Mouse (Mus musculus): Measurements from ENCODE around the gene C1qc. TPM values are rescaled to one million over a fixed set of nuclear protein-coding genes. Genes with fewer than 3 reads are reported as not detected.

C1qc gene
- polyA plus RNA-seq, 1 experiment from 2014 or later = 21.9 TPM

- H3K27me3 ChIP-seq (ENCODE audit: control insufficient read depth, insufficient read depth, low read depth, low read length) = peaks cover 17% of the 10 kb centered on the region
- WGBS = 60% methylated on average over 7 of the region's 7 CpGs
These were observed 6.3 kb upstream of the C1qc start for GRCm38 (mm10) chr4:136899154-136899553.

GRCm38 (mm10) chr4:136898637-136899036, 5.8 kb upstream of the C1qc start, which contains the start of gene C1qa:
Gene C1qa, minus strand, starts transcription at chr4:136898803.
- ATAC-seq (ENCODE audit: low read depth) = no peak
- no peaks in the 10 kb centered on the region for H3K4me1 ChIP-seq (replicated peaks; ENCODE audit: control insufficient read depth, insufficient read depth, low read length)
- H3K4me3 ChIP-seq (ENCODE audit: low read length) = no peak within 1 kb of the TSS
- 67% methylated on average over 9 of the region's 9 CpGs for WGBS
- H3K27ac ChIP-seq (ENCODE audit: low read length) = no peak within 1 kb of the TSS
- no peak within 1 kb of the TSS for H3K9ac ChIP-seq (ENCODE audit: low read length)
- H3K36me3 ChIP-seq (ENCODE audit: control insufficient read depth, insufficient read depth, low read length) = no peaks in the 10 kb centered on the region
- peaks cover 13% of the 10 kb centered on the region for H3K27me3 ChIP-seq (ENCODE audit: control insufficient read depth, insufficient read depth, low read depth, low read length)
- no peaks in the 10 kb centered on the region for H3K9me3 ChIP-seq (ENCODE audit: control insufficient read depth, low read length)
- no peak within 1 kb of the TSS for H3K4me2 ChIP-seq (ENCODE audit: low read depth, low read length)

More at GRCm38 (mm10) chr4:136899154-136899553, 6.3 kb upstream of the C1qc start:
- H3K9ac ChIP-seq (ENCODE audit: low read length) = no peak overlapping the region
- H3K9me3 ChIP-seq (ENCODE audit: control insufficient read depth, low read length) = no peaks in the 10 kb centered on the region
- no peaks in the 10 kb centered on the region for H3K4me1 ChIP-seq (replicated peaks; ENCODE audit: control insufficient read depth, insufficient read depth, low read length)
- no peaks in the 10 kb centered on the region for H3K36me3 ChIP-seq (ENCODE audit: control insufficient read depth, insufficient read depth, low read length)
- no peak overlapping the region for H3K4me2 ChIP-seq (ENCODE audit: low read depth, low read length)
- ATAC-seq (ENCODE audit: low read depth) = no peak
- H3K27ac ChIP-seq (ENCODE audit: low read length) = no peak overlapping the region
- no peak overlapping the region for H3K4me3 ChIP-seq (ENCODE audit: low read length)

GRCm38 (mm10) chr4:136898084-136898598, 5.3 kb upstream of the C1qc start:
- Histone ChIP-seq H3K9ac (ENCODE audit: low read length) (no peak overlapping the region), H3K4me3 (ENCODE audit: low read length) (no peak overlapping the region), H3K9me3 (ENCODE audit: control insufficient read depth, low read length) (no peaks in the 10 kb centered on the region), H3K27ac (ENCODE audit: low read length) (no peak overlapping the region), H3K27me3 (ENCODE audit: control insufficient read depth, insufficient read depth, low read depth, low read length) (peaks cover 13% of the 10 kb centered on the region), H3K4me1 (replicated peaks; ENCODE audit: control insufficient read depth, insufficient read depth, low read length) (no peaks in the 10 kb centered on the region), H3K4me2 (ENCODE audit: low read depth, low read length) (no peak overlapping the region), H3K36me3 (ENCODE audit: control insufficient read depth, insufficient read depth, low read length) (no peaks in the 10 kb centered on the region)
- ATAC-seq (ENCODE audit: low read depth) = no peak
- WGBS = 26% methylated on average over 9 of the region's 9 CpGs

GRCm38 (mm10) chr4:136896461-136896860, 3.6 kb upstream of the C1qc start:
- no peak overlapping the region for H3K4me2 ChIP-seq (ENCODE audit: low read depth, low read length)
- no peak for ATAC-seq (ENCODE audit: low read depth)
- H3K9me3 ChIP-seq (ENCODE audit: control insufficient read depth, low read length) = no peaks in the 10 kb centered on the region
- H3K4me3 ChIP-seq (ENCODE audit: low read length) = no peak overlapping the region
- no peaks in the 10 kb centered on the region for H3K4me1 ChIP-seq (replicated peaks; ENCODE audit: control insufficient read depth, insufficient read depth, low read length)
- H3K36me3 ChIP-seq (ENCODE audit: control insufficient read depth, insufficient read depth, low read length) = no peaks in the 10 kb centered on the region
- WGBS = 30% methylated on average over 10 of the region's 10 CpGs
- no peak overlapping the region for H3K27ac ChIP-seq (ENCODE audit: low read length)
- H3K27me3 ChIP-seq (ENCODE audit: control insufficient read depth, insufficient read depth, low read depth, low read length) = peaks cover 13% of the 10 kb centered on the region
- H3K9ac ChIP-seq (ENCODE audit: low read length) = no peak overlapping the region

- peaks cover 13% of the 10 kb centered on the region for H3K27me3 ChIP-seq (ENCODE audit: control insufficient read depth, insufficient read depth, low read depth, low read length)
- no peak overlapping the region for H3K4me3 ChIP-seq (ENCODE audit: low read length)
- no peaks in the 10 kb centered on the region for H3K36me3 ChIP-seq (ENCODE audit: control insufficient read depth, insufficient read depth, low read length)
- no peak overlapping the region for H3K27ac ChIP-seq (ENCODE audit: low read length)
- no peaks in the 10 kb centered on the region for H3K4me1 ChIP-seq (replicated peaks; ENCODE audit: control insufficient read depth, insufficient read depth, low read length)
- 5% methylated on average over 15 of the region's 15 CpGs for WGBS
- no peaks in the 10 kb centered on the region for H3K9me3 ChIP-seq (ENCODE audit: control insufficient read depth, low read length)
- H3K9ac ChIP-seq (ENCODE audit: low read length) = no peak overlapping the region
- no peak overlapping the region for H3K4me2 ChIP-seq (ENCODE audit: low read depth, low read length)
- no peak for ATAC-seq (ENCODE audit: low read depth)
These were observed 3.0 kb upstream of the C1qc start for GRCm38 (mm10) chr4:136895861-136896260.

- 66% methylated on average over 4 of the region's 4 CpGs for WGBS
- H3K27me3 ChIP-seq (ENCODE audit: control insufficient read depth, insufficient read depth, low read depth, low read length) = peaks cover 13% of the 10 kb centered on the region
- no peak for ATAC-seq (ENCODE audit: low read depth)
- H3K4me2 ChIP-seq (ENCODE audit: low read depth, low read length) = no peak overlapping the region
- H3K9ac ChIP-seq (ENCODE audit: low read length) = no peak overlapping the region
- H3K36me3 ChIP-seq (ENCODE audit: control insufficient read depth, insufficient read depth, low read length) = no peaks in the 10 kb centered on the region
- H3K27ac ChIP-seq (ENCODE audit: low read length) = no peak overlapping the region
- H3K4me1 ChIP-seq (replicated peaks; ENCODE audit: control insufficient read depth, insufficient read depth, low read length) = no peaks in the 10 kb centered on the region
- no peak overlapping the region for H3K4me3 ChIP-seq (ENCODE audit: low read length)
- no peaks in the 10 kb centered on the region for H3K9me3 ChIP-seq (ENCODE audit: control insufficient read depth, low read length)
These were observed 2.0 kb upstream of the C1qc start for GRCm38 (mm10) chr4:136894821-136895220.

GRCm38 (mm10) chr4:136893691-136894543, 1.1 kb upstream of the C1qc start:
- Histone ChIP-seq H3K4me3 (ENCODE audit: low read length) (no peak overlapping the region), H3K27me3 (ENCODE audit: control insufficient read depth, insufficient read depth, low read depth, low read length) (peaks cover 13% of the 10 kb centered on the region), H3K4me2 (ENCODE audit: low read depth, low read length) (no peak overlapping the region), H3K9me3 (ENCODE audit: control insufficient read depth, low read length) (no peaks in the 10 kb centered on the region), H3K9ac (ENCODE audit: low read length) (no peak overlapping the region), H3K27ac (ENCODE audit: low read length) (no peak overlapping the region), H3K4me1 (replicated peaks; ENCODE audit: control insufficient read depth, insufficient read depth, low read length) (no peaks in the 10 kb centered on the region), H3K36me3 (ENCODE audit: control insufficient read depth, insufficient read depth, low read length) (no peaks in the 10 kb centered on the region)
- ATAC-seq (ENCODE audit: low read depth) = no peak
- WGBS = 5% methylated on average over 9 of the region's 9 CpGs

- no peaks in the 10 kb centered on the region for H3K36me3 ChIP-seq (ENCODE audit: control insufficient read depth, insufficient read depth, low read length)
- 55% methylated on average over 7 of the region's 7 CpGs for WGBS
- no peaks in the 10 kb centered on the region for H3K9me3 ChIP-seq (ENCODE audit: control insufficient read depth, low read length)
- H3K4me1 ChIP-seq (replicated peaks; ENCODE audit: control insufficient read depth, insufficient read depth, low read length) = no peaks in the 10 kb centered on the region
- no peak for ATAC-seq (ENCODE audit: low read depth)
- no peak overlapping the region for H3K4me3 ChIP-seq (ENCODE audit: low read length)
- no peak overlapping the region for H3K27ac ChIP-seq (ENCODE audit: low read length)
- H3K9ac ChIP-seq (ENCODE audit: low read length) = no peak overlapping the region
- no peak overlapping the region for H3K4me2 ChIP-seq (ENCODE audit: low read depth, low read length)
- peaks cover 13% of the 10 kb centered on the region for H3K27me3 ChIP-seq (ENCODE audit: control insufficient read depth, insufficient read depth, low read depth, low read length)
These were observed 494 bp downstream of the C1qc start for GRCm38 (mm10) chr4:136892371-136892770.

- no peak overlapping the region for H3K9ac ChIP-seq (ENCODE audit: low read length)
- no peak for ATAC-seq (ENCODE audit: low read depth)
- no peaks in the 10 kb centered on the region for H3K36me3 ChIP-seq (ENCODE audit: control insufficient read depth, insufficient read depth, low read length)
- no peaks in the 10 kb centered on the region for H3K9me3 ChIP-seq (ENCODE audit: control insufficient read depth, low read length)
- 79% methylated on average over 4 of the region's 4 CpGs for WGBS
- H3K27ac ChIP-seq (ENCODE audit: low read length) = no peak overlapping the region
- H3K27me3 ChIP-seq (ENCODE audit: control insufficient read depth, insufficient read depth, low read depth, low read length) = peaks cover 8% of the 10 kb centered on the region
- H3K4me2 ChIP-seq (ENCODE audit: low read depth, low read length) = no peak overlapping the region
- no peak overlapping the region for H3K4me3 ChIP-seq (ENCODE audit: low read length)
- no peaks in the 10 kb centered on the region for H3K4me1 ChIP-seq (replicated peaks; ENCODE audit: control insufficient read depth, insufficient read depth, low read length)
These were observed 1.8 kb downstream of the C1qc start for GRCm38 (mm10) chr4:136891115-136891514.
